Mouse (Mus musculus): ENCODE measurements around the gene Gm17482. TPM values are rescaled to one million over a fixed set of nuclear protein-coding genes. Genes with fewer than 3 reads are reported as not detected.

Gene Gm17482
- polyA plus RNA-seq, 1 experiment from 2014 or later = not detected

DNA sequence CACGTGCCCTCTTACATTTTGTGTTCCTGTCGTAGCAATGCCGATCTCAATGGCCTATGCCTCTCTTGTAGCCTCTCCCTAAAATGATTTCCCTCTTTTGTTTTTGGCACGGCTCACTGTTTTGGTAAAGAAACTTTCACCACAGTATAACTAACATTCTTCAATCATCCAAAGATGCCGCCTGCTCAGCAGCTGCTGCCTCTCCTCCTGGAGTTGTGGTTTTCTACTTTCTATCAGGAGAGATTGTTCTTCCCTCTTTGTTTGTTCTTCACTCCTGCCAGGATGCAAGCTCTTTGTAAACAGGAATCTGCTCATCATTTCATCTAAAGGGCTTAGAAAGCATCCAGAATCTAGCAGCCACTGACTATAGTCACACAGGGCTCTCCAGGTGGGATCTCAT, 39.6 kb downstream of the Gm17482 start:
- H3K9me3 ChIP-seq (ENCODE audit: control insufficient read depth, low read length) = no peaks in the 10 kb centered on the region
- WGBS = 88% methylated on average over 5 of the region's 5 CpGs
- no peaks in the 10 kb centered on the region for H3K36me3 ChIP-seq (ENCODE audit: control insufficient read depth, insufficient read depth, low read length)
- ATAC-seq (ENCODE audit: low FRiP score) (no peak), DNase-seq (ENCODE audit: low spot score, missing footprints) (no peak)
- H3K4me3 ChIP-seq (ENCODE audit: low read depth, low read length) = no peak overlapping the region
- no peaks in the 10 kb centered on the region for H3K27me3 ChIP-seq (ENCODE audit: control insufficient read depth, insufficient read depth, low read length)
- peaks cover 3% of the 10 kb centered on the region; the same call in 1 of the 2 replicates for H3K4me1 ChIP-seq (ENCODE audit: control insufficient read depth, insufficient read depth, low read length)
- H3K27ac ChIP-seq (ENCODE audit: low read depth, low read length) = no peak overlapping the region
- no peak overlapping the region for H3K9ac ChIP-seq (ENCODE audit: low read length)
- no peak overlapping the region for H3K4me2 ChIP-seq

DNA sequence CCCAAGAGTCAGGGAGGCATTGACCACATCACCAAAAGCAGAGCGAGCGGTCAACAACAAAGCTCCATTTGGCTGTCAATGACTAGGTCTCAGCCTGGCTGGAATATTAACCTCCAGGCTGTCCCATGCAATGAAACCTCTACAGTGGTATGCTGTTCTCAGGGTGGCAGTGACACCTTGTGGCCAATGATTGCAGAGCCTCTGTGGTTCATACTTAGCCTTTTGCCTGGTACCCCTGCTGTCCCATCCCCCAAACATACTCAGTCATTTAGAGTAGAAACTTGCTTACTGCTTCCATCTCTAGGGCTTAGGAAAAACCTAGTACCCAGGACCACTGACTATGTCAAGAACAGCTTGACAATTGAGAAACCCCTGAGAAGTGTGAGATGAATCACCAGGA, 40.8 kb downstream of the Gm17482 start:
- Histone ChIP-seq H3K36me3 (ENCODE audit: control insufficient read depth, insufficient read depth, low read length) (no peaks in the 10 kb centered on the region), H3K4me2 (no peak overlapping the region), H3K9me3 (ENCODE audit: control insufficient read depth, low read length) (no peaks in the 10 kb centered on the region), H3K27ac (ENCODE audit: low read depth, low read length) (no peak overlapping the region), H3K9ac (ENCODE audit: low read length) (no peak overlapping the region), H3K4me1 (ENCODE audit: control insufficient read depth, insufficient read depth, low read length) (peaks cover 3% of the 10 kb centered on the region; the same call in 1 of the 2 replicates), H3K4me3 (ENCODE audit: low read depth, low read length) (no peak overlapping the region), H3K27me3 (ENCODE audit: control insufficient read depth, insufficient read depth, low read length) (no peaks in the 10 kb centered on the region)
- WGBS = 52% methylated on average over 2 of the region's 2 CpGs
- ATAC-seq (ENCODE audit: low FRiP score) (peak; percentile 65; the same call in 1 of the 2 replicates), DNase-seq (ENCODE audit: low spot score, missing footprints) (peak; percentile 94)

DNA sequence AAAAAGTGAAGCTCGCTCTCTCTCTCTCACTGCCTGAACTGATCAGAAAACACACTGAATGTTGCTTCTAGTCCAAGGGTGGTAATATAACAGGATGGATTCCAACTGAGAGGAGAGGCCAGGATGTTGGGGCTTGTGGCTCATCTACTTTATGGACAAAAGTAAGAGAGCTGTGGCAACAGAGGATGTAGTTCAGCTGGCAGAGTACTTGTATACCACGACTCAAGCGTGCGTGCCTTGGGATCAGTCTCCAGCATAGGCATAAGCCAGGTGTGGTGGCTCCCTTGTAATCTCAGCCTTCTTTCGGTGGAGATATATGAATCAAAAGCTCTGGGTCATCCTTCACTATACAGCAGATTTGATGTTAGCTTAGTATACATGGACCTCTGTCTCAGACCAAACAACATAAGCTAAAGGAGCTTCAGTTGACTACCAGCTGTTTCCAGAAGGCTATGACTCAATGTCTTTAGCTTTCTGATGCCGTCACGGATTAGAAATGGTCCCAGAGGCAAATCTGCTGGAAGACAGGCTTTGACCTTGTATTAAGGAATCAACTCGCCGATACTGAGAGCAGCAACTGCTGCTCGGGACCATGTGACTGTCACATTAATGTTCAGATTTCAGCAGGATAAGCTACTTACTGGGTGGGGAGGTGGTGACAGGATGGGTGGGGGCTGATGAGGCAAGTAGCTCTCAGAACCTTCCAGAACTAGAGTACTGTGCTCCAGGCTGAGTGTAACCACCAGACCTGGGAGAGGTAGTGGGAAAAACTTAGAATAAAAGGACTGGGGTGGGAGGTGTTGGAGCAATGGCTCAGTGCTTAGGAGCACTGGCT, 41.6 kb downstream of the Gm17482 start:
- no peak overlapping the region for H3K4me3 ChIP-seq (ENCODE audit: low read depth, low read length)
- no peak overlapping the region for H3K9ac ChIP-seq (ENCODE audit: low read length)
- H3K4me1 ChIP-seq (ENCODE audit: control insufficient read depth, insufficient read depth, low read length) = peaks cover 3% of the 10 kb centered on the region; the same call in 1 of the 2 replicates
- H3K9me3 ChIP-seq (ENCODE audit: control insufficient read depth, low read length) = no peaks in the 10 kb centered on the region
- DNase-seq (ENCODE audit: low spot score, missing footprints) (peak; percentile 66), ATAC-seq (ENCODE audit: low FRiP score) (no peak)
- no peak overlapping the region for H3K4me2 ChIP-seq
- H3K27me3 ChIP-seq (ENCODE audit: control insufficient read depth, insufficient read depth, low read length) = no peaks in the 10 kb centered on the region
- no peak overlapping the region for H3K27ac ChIP-seq (ENCODE audit: low read depth, low read length)
- no peaks in the 10 kb centered on the region for H3K36me3 ChIP-seq (ENCODE audit: control insufficient read depth, insufficient read depth, low read length)
- WGBS = 87% methylated on average over 10 of the region's 10 CpGs

DNA sequence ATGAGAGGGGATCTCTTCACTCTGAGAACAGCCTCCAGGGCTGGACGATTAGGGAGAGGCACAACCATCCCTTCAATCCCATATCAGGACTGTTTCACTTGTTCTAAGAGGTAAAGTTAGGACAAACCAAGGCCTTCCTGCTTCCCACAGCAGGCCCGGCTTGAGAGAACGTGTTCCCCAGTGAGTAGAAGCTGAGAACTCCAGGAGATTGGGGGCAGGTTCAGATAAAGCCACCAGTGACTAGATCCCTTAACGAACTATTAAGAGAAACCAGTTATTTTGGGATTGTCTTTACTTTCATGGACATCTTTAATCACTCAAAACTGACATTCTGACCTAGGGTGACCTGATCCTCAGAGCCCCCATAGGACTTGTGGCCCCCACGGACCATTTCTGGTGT, 42.4 kb downstream of the Gm17482 start:
- 74% methylated on average over 5 of the region's 5 CpGs for WGBS
- H3K9ac ChIP-seq (ENCODE audit: low read length) = no peak overlapping the region
- no peaks in the 10 kb centered on the region for H3K27me3 ChIP-seq (ENCODE audit: control insufficient read depth, insufficient read depth, low read length)
- H3K27ac ChIP-seq (ENCODE audit: low read depth, low read length) = no peak overlapping the region
- H3K4me2 ChIP-seq = no peak overlapping the region
- peaks cover 3% of the 10 kb centered on the region; the same call in 1 of the 2 replicates for H3K4me1 ChIP-seq (ENCODE audit: control insufficient read depth, insufficient read depth, low read length)
- no peak for ATAC-seq (ENCODE audit: low FRiP score)
- H3K4me3 ChIP-seq (ENCODE audit: low read depth, low read length) = no peak overlapping the region
- H3K9me3 ChIP-seq (ENCODE audit: control insufficient read depth, low read length) = no peaks in the 10 kb centered on the region
- H3K36me3 ChIP-seq (ENCODE audit: control insufficient read depth, insufficient read depth, low read length) = no peaks in the 10 kb centered on the region
- DNase-seq (ENCODE audit: low spot score, missing footprints) = peak; percentile 17

DNA sequence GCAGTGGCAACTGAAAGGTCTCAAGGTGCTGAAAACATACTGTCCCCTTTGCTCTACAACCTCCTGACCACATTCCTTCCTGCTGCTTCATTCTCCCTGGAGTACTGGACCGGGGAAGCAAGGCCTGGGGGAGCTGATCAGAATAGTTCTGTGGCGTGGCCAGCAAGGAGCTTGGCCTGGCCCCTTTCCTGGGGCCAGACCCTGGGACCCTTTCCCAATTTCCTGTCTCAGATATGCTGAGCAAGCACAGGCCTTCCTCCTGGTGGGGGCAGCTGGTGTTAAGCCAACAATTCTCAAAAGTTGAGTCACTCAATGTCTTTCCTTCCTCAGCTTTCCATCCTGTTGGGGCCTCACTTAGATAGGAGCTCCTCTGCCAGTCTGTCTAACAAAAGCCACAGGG, 42.9 kb downstream of the Gm17482 start:
- no peak for ATAC-seq (ENCODE audit: low FRiP score)
- Histone ChIP-seq H3K4me3 (ENCODE audit: low read depth, low read length) (no peak overlapping the region), H3K27me3 (ENCODE audit: control insufficient read depth, insufficient read depth, low read length) (no peaks in the 10 kb centered on the region), H3K27ac (ENCODE audit: low read depth, low read length) (no peak overlapping the region), H3K36me3 (ENCODE audit: control insufficient read depth, insufficient read depth, low read length) (no peaks in the 10 kb centered on the region), H3K9ac (ENCODE audit: low read length) (no peak overlapping the region), H3K4me2 (no peak overlapping the region), H3K9me3 (ENCODE audit: control insufficient read depth, low read length) (no peaks in the 10 kb centered on the region), H3K4me1 (ENCODE audit: control insufficient read depth, insufficient read depth, low read length) (peaks cover 3% of the 10 kb centered on the region; the same call in 1 of the 2 replicates)
- WGBS = 74% methylated on average over 2 of the region's 2 CpGs
- no peak for DNase-seq (ENCODE audit: low spot score, missing footprints)

DNA sequence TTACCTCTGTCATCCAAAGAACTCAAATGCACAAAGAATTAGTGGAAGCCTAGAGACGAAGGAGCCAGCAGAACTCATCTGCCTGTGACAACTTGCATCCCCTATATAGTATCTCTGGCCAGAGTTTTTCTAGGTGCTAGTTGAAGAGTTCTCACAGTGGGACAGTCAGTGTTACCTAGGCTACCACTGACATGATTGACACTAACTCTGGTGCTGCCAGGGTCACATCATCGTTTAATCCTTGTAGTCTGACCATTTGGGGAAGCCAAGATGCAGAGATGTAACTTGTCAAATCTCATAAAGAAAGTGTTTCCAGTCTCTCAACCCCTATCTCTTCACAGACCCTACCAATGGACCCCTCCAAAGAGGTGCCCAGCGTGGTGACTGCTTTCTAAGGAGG, 44.2 kb downstream of the Gm17482 start:
- DNase-seq (ENCODE audit: low spot score, missing footprints) (peak; percentile 62), ATAC-seq (ENCODE audit: low FRiP score) (no peak)
- no peak overlapping the region for H3K4me2 ChIP-seq
- no peaks in the 10 kb centered on the region for H3K9me3 ChIP-seq (ENCODE audit: control insufficient read depth, low read length)
- no peak overlapping the region for H3K4me3 ChIP-seq (ENCODE audit: low read depth, low read length)
- H3K36me3 ChIP-seq (ENCODE audit: control insufficient read depth, insufficient read depth, low read length) = no peaks in the 10 kb centered on the region
- WGBS = 71% methylated on average over 3 of the region's 3 CpGs
- H3K27ac ChIP-seq (ENCODE audit: low read depth, low read length) = no peak overlapping the region
- H3K27me3 ChIP-seq (ENCODE audit: control insufficient read depth, insufficient read depth, low read length) = no peaks in the 10 kb centered on the region
- H3K4me1 ChIP-seq (ENCODE audit: control insufficient read depth, insufficient read depth, low read length) = peaks cover 3% of the 10 kb centered on the region; the same call in 1 of the 2 replicates
- no peak overlapping the region for H3K9ac ChIP-seq (ENCODE audit: low read length)

DNA sequence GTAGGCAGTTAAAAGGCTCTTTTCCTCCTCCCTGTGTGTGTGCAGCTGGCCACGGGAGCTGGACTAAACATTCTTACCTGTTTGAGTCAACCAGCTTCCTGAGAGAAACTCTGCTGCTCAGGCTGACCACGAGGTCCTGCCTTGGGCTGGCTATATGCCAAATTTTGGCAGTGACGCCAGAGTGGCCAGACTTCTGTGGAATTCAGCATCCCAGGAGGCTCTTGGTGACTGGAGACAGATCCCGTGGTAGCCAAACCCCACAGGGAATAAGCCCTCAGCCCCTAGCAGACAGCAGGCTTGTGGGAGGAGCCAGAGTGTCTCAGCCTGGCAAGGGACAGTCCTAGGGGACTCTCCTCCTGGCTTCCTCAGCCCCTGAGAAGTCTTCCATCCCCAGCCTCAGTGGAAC, 44.7 kb downstream of the Gm17482 start:
- H3K27ac ChIP-seq (ENCODE audit: low read depth, low read length) = no peak overlapping the region
- no peak overlapping the region for H3K9ac ChIP-seq (ENCODE audit: low read length)
- H3K9me3 ChIP-seq (ENCODE audit: control insufficient read depth, low read length) = no peaks in the 10 kb centered on the region
- DNase-seq (ENCODE audit: low spot score, missing footprints) (peak; percentile 65), ATAC-seq (ENCODE audit: low FRiP score) (0 out of 2 replicates have a peak, but pooled peaks have one; percentile 50)
- H3K4me3 ChIP-seq (ENCODE audit: low read depth, low read length) = no peak overlapping the region
- H3K36me3 ChIP-seq (ENCODE audit: control insufficient read depth, insufficient read depth, low read length) = no peaks in the 10 kb centered on the region
- H3K27me3 ChIP-seq (ENCODE audit: control insufficient read depth, insufficient read depth, low read length) = no peaks in the 10 kb centered on the region
- WGBS = 32% methylated on average over 4 of the region's 4 CpGs
- peaks cover 3% of the 10 kb centered on the region; the same call in 1 of the 2 replicates for H3K4me1 ChIP-seq (ENCODE audit: control insufficient read depth, insufficient read depth, low read length)
- H3K4me2 ChIP-seq = no peak overlapping the region

DNA sequence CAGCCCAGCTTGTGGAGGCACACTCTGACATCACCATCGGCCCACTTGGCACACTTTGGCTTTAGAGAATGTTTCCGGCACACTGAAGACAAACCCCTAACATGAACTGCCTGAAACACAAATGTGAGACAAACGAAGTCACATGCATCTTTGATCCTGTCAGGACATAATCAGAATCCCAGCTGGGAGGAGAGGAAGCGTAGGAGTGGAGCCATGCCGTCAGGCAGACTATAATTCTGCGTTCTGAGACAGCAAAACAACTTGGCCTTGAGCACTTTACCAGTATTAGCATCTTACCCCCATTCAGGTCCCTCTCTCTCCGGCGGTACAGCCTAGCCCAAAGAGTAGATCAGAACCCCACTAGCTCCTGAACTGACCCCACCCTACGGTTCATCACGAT, 46.2 kb downstream of the Gm17482 start:
- DNase-seq (ENCODE audit: low spot score, missing footprints) (peak; percentile 64), ATAC-seq (ENCODE audit: low FRiP score) (no peak)
- no peak overlapping the region for H3K4me3 ChIP-seq (ENCODE audit: low read depth, low read length)
- H3K9ac ChIP-seq (ENCODE audit: low read length) = no peak overlapping the region
- no peaks in the 10 kb centered on the region for H3K9me3 ChIP-seq (ENCODE audit: control insufficient read depth, low read length)
- H3K27ac ChIP-seq (ENCODE audit: low read depth, low read length) = no peak overlapping the region
- 91% methylated on average over 10 of the region's 10 CpGs for WGBS
- H3K4me2 ChIP-seq = no peak overlapping the region
- no peaks in the 10 kb centered on the region for H3K36me3 ChIP-seq (ENCODE audit: control insufficient read depth, insufficient read depth, low read length)
- peaks cover 3% of the 10 kb centered on the region; the same call in 1 of the 2 replicates for H3K4me1 ChIP-seq (ENCODE audit: control insufficient read depth, insufficient read depth, low read length)
- no peaks in the 10 kb centered on the region for H3K27me3 ChIP-seq (ENCODE audit: control insufficient read depth, insufficient read depth, low read length)

DNA sequence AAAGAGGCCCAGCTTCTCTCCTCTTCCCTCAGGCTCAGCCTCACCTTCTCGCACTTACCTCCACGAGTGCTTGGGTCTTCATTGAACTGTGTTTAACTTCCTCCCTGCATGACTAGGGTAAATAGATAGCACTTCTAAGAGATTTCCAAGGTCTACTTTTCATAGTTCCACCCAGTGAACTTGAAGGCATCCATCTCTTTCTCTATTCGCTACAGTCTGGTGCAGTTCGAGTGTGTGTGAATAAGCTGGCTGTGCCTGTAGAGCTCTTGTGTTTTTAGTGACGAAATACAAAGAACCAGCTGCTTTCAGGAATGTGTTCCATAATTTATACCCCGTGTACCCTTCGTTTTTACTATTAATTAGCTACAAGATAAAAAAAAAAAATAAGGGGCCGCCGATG, 47.6 kb downstream of the Gm17482 start:
- ATAC-seq (ENCODE audit: low FRiP score) (no peak), DNase-seq (ENCODE audit: low spot score, missing footprints) (peak; percentile 8)
- no peak overlapping the region for H3K4me3 ChIP-seq (ENCODE audit: low read depth, low read length)
- 91% methylated on average over 9 of the region's 9 CpGs for WGBS
- H3K4me2 ChIP-seq = no peak overlapping the region
- H3K36me3 ChIP-seq (ENCODE audit: control insufficient read depth, insufficient read depth, low read length) = no peaks in the 10 kb centered on the region
- H3K27me3 ChIP-seq (ENCODE audit: control insufficient read depth, insufficient read depth, low read length) = no peaks in the 10 kb centered on the region
- H3K4me1 ChIP-seq (ENCODE audit: control insufficient read depth, insufficient read depth, low read length) = peaks cover 3% of the 10 kb centered on the region; the same call in 1 of the 2 replicates
- no peaks in the 10 kb centered on the region for H3K9me3 ChIP-seq (ENCODE audit: control insufficient read depth, low read length)
- no peak overlapping the region for H3K27ac ChIP-seq (ENCODE audit: low read depth, low read length)
- H3K9ac ChIP-seq (ENCODE audit: low read length) = no peak overlapping the region
